Mouse (Mus musculus): ENCODE measurements around the gene Gm8267. TPM values are rescaled to one million over a fixed set of nuclear protein-coding genes. Genes with fewer than 3 reads are reported as not detected.
"Not testable (repeated sequence)": the region's sequence is repeated elsewhere in the genome, so short reads cannot be mapped to it uniquely, and the experiment has no call there.

The Gm8267 gene
- not detected for total RNA-seq (2021)

DNA sequence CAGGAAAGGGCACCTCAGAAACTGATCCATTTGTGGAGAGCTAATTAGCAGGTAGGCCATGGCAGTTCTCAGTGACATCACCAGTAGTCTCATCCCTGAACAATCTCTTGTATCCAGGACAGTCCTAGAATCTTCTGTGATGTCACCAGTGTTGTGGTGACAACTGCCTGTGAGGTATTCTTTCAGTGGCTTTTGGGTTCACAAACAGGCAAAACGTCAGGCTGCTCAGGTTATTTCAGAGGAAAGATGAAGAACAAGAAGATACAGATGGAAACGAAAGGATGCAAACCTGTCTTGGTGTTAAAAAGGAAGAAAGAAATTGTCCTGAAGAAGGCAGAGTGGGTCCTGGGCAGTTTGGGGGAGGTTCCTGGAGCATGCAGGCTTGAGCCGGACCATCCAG lies at the start of gene Gm8267:
Gene Gm8267 (minus strand): TSS at position 101 of the 400 bp plus-strand sequence.
- DNase-seq (ENCODE audit: extremely low spot score in 1 of 2, low spot score in 1 of 2) = no peak

- DNase-seq (ENCODE audit: extremely low spot score in 1 of 2, low spot score in 1 of 2) = not testable (repeated sequence)
These were observed 39.6 kb upstream of the Gm8267 start for GRCm38 (mm10) chr14:44789537-44790382.

GRCm38 (mm10) chr14:44742789-44743188 lies 7.4 kb downstream of the Gm8267 start:
- not testable (repeated sequence) for DNase-seq (ENCODE audit: extremely low spot score in 1 of 2, low spot score in 1 of 2)

DNA sequence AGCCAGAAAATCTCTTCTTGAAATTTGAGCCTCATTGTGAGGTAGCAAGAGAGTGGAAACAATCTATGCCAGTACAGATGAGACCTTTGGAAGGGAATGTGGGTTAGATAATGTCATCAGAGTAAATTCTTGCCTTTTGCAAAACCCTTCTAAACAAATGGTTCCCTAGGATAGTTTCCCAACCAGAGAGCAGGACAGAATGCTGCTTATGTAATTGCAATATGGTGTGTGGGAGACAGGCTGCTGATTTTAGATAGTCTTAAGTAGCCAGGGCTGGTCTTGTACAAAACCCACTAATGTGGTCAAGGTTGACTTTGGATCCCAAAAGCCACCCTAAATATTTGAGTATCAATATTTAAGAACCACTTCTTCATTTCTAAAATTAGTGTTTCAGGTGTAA lies 19.4 kb downstream of the Gm8267 start:
- not testable (repeated sequence) for DNase-seq (ENCODE audit: extremely low spot score in 1 of 2, low spot score in 1 of 2)

- DNase-seq (ENCODE audit: extremely low spot score in 1 of 2, low spot score in 1 of 2) = not testable (repeated sequence)
These were observed 43.8 kb downstream of the Gm8267 start, which contains the start of gene Gm8257 for GRCm38 (mm10) chr14:44706356-44706755. Gm8257 (minus strand) TSS chr14:44706456.

Other genes with a start within 250 kb of the Gm8267 start
- gene Gm17093, start 232.1 kb downstream of the Gm8267 start, total RNA-seq (2021) = not detected
- gene Gm8247, start 167.2 kb downstream of the Gm8267 start, total RNA-seq (2021) = not detected
- gene Gm5624, start 122.4 kb downstream of the Gm8267 start, total RNA-seq (2021) = not detected
- gene Gm8257, start 43.9 kb downstream of the Gm8267 start, total RNA-seq (2021) = not detected
- under 1 TPM; 0.32 to 0.59 TPM for gene Ptgdr, start 109.0 kb upstream of the Gm8267 start, total RNA-seq (2021)
- gene Ptger2, start 237.9 kb upstream of the Gm8267 start, total RNA-seq (2021) = under 1 TPM; 0.22 to 0.23 TPM